Mouse (Mus musculus) neural tube, embryonic 12.5 days (tissue): ENCODE data around the gene Tns4. TPM values are rescaled to one million over a fixed set of nuclear protein-coding genes. Genes with fewer than 3 reads are reported as not detected.

Experiments
- polyA plus RNA-seq: library from polyadenylated mRNA; unstranded; fragments of >200 nt; fragmentation: Nextera tagmentation; extraction: Ambion mirVana; gene quantifications from 2 replicates; pipeline ENCODE4 v1.2.1, GENCODE M21; 2016

Gene Tns4
- polyA plus RNA-seq, 1 experiment from 2014 or later = 0.22 TPM

Other genes starting within 250 kb of the Tns4 start
- 4.2 and 5.4 TPM in 2 replicates for gene Wipf2, start 225.7 kb downstream of the Tns4 start, polyA plus RNA-seq
- gene Cdc6, start 181.5 kb downstream of the Tns4 start, polyA plus RNA-seq = 18.4 and 19.2 TPM in 2 replicates
- 51.1 and 52.5 TPM in 2 replicates for gene Rara, start 161.5 kb downstream of the Tns4 start, polyA plus RNA-seq
- 1.8 and 2.0 TPM in 2 replicates for gene Gjd3, start 106.3 kb downstream of the Tns4 start, polyA plus RNA-seq
- 190 and 194 TPM in 2 replicates for gene Top2a, start 65.1 kb downstream of the Tns4 start, polyA plus RNA-seq
- gene Igfbp4, start 48.1 kb downstream of the Tns4 start, polyA plus RNA-seq = 327 and 330 TPM in 2 replicates
- gene Ccr7, start 65.8 kb upstream of the Tns4 start, polyA plus RNA-seq = 0.19 and 0.23 TPM in 2 replicates
- gene Smarce1, start 141.7 kb upstream of the Tns4 start, polyA plus RNA-seq = 339 and 348 TPM in 2 replicates
- gene Krt222, start 154.8 kb upstream of the Tns4 start, polyA plus RNA-seq = 1.5 and 2.0 TPM in 2 replicates
- 0.18 and 0.47 TPM in 2 replicates for gene Krt24, start 196.0 kb upstream of the Tns4 start, polyA plus RNA-seq
- gene Krt25, start 233.6 kb upstream of the Tns4 start, polyA plus RNA-seq = 0.13 TPM in 1 of 2 replicates, not detected in the other
- gene Krt26, start 248.7 kb upstream of the Tns4 start, polyA plus RNA-seq = 0.23 TPM in 1 of 2 replicates, not detected in the other